Mouse (Mus musculus): Measurements from ENCODE around the gene Adgrf5. TPM values are rescaled to one million over a fixed set of nuclear protein-coding genes. Genes with fewer than 3 reads are reported as not detected.

The Adgrf5 gene
- polyA plus RNA-seq, 1 experiment from 2014 or later, result 11.8 TPM

- Histone ChIP-seq H3K9ac (no peak overlapping the region), H3K27ac (no peak overlapping the region), H3K9me3 (no peaks in the 10 kb centered on the region), H3K4me1 (replicated peaks) (0 out of 2 replicates have a peak, but pooled peaks cover 4% of the 10 kb centered on the region), H3K27me3 (replicated peaks) (no peaks in the 10 kb centered on the region), H3K4me2 (replicated peaks) (no peak overlapping the region), H3K36me3 (no peaks in the 10 kb centered on the region), H3K4me3 (replicated peaks) (no peak overlapping the region)
- no peak for ATAC-seq
- WGBS, result 73% methylated on average over 5 of the region's 5 CpGs
Measured at GRCm38 (mm10) chr17:43419204-43419603, 59.0 kb downstream of the Adgrf5 start.

- H3K27me3 ChIP-seq (replicated peaks), result no peaks in the 10 kb centered on the region
- no peak for ATAC-seq
- 61% methylated on average over 3 of the region's 3 CpGs for WGBS
Measured at GRCm38 (mm10) chr17:43420381-43420780, 60.1 kb downstream of the Adgrf5 start.

GRCm38 (mm10) chr17:43423953-43424352, 63.7 kb downstream of the Adgrf5 start:
- H3K4me1 ChIP-seq (replicated peaks), result no peaks in the 10 kb centered on the region
- ATAC-seq, result no peak
- H3K9me3 ChIP-seq, result no peaks in the 10 kb centered on the region
- H3K27me3 ChIP-seq (replicated peaks), result no peaks in the 10 kb centered on the region
- no peak overlapping the region for H3K4me3 ChIP-seq (replicated peaks)
- no peak overlapping the region for H3K9ac ChIP-seq
- H3K4me2 ChIP-seq (replicated peaks), result no peak overlapping the region
- H3K27ac ChIP-seq, result no peak overlapping the region
- no peaks in the 10 kb centered on the region for H3K36me3 ChIP-seq
- WGBS, result 73% methylated on average over 5 of the region's 5 CpGs

More at GRCm38 (mm10) chr17:43420381-43420780, 60.1 kb downstream of the Adgrf5 start:
- Histone ChIP-seq H3K36me3 (no peaks in the 10 kb centered on the region), H3K9me3 (no peaks in the 10 kb centered on the region), H3K4me1 (replicated peaks) (0 out of 2 replicates have a peak, but pooled peaks cover 4% of the 10 kb centered on the region), H3K4me2 (replicated peaks) (no peak overlapping the region), H3K9ac (no peak overlapping the region), H3K27ac (no peak overlapping the region), H3K4me3 (replicated peaks) (no peak overlapping the region)

- ATAC-seq, result no peak
- Histone ChIP-seq H3K4me3 (replicated peaks) (no peak overlapping the region), H3K27me3 (replicated peaks) (no peaks in the 10 kb centered on the region), H3K4me1 (replicated peaks) (no peaks in the 10 kb centered on the region), H3K9ac (no peak overlapping the region), H3K9me3 (no peaks in the 10 kb centered on the region), H3K27ac (no peak overlapping the region), H3K4me2 (replicated peaks) (no peak overlapping the region), H3K36me3 (no peaks in the 10 kb centered on the region)
- 49% methylated on average over 5 of the region's 5 CpGs for WGBS
Measured at GRCm38 (mm10) chr17:43431692-43432091, 71.4 kb downstream of the Adgrf5 start.

GRCm38 (mm10) chr17:43434485-43434884, 74.2 kb downstream of the Adgrf5 start:
- no peaks in the 10 kb centered on the region for H3K4me1 ChIP-seq (replicated peaks)
- H3K36me3 ChIP-seq, result no peaks in the 10 kb centered on the region
- ATAC-seq, result no peak
- H3K9me3 ChIP-seq, result no peaks in the 10 kb centered on the region
- H3K27me3 ChIP-seq (replicated peaks), result no peaks in the 10 kb centered on the region
- H3K4me3 ChIP-seq (replicated peaks), result no peak overlapping the region
- no peak overlapping the region for H3K4me2 ChIP-seq (replicated peaks)
- WGBS, result 82% methylated on average over 8 of the region's 8 CpGs
- H3K9ac ChIP-seq, result no peak overlapping the region
- H3K27ac ChIP-seq, result no peak overlapping the region

DNA sequence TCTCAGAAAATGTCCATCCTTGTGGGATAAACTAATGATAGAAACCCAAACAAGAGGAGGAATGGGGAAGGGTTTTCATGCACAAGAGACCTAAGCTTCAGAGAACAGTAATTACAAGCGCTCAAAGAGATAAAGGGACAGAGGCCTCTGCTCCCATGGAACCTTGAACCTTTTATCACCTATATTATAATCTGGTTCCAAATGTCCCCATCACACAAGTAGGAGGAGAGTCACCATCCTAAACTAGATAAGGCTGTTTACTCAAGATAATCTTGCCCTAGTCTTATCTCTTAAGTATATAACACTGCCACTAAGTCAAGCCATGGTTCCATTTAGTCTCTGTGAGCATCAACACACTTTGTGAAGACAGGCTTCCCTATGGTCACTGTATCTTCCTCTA, 91.0 kb downstream of the Adgrf5 start:
- H3K27ac ChIP-seq, result no peak overlapping the region
- no peaks in the 10 kb centered on the region for H3K36me3 ChIP-seq
- H3K4me3 ChIP-seq (replicated peaks), result no peak overlapping the region
- no peaks in the 10 kb centered on the region for H3K9me3 ChIP-seq
- peaks cover 5% of the 10 kb centered on the region; the same call in 1 of the 2 replicates for H3K4me1 ChIP-seq (replicated peaks)
- no peak overlapping the region for H3K9ac ChIP-seq
- peak; percentile 92 for ATAC-seq
- WGBS, result 72% methylated on average over 1 of the region's 1 CpGs
- no peaks in the 10 kb centered on the region for H3K27me3 ChIP-seq (replicated peaks)
- H3K4me2 ChIP-seq (replicated peaks), result no peak overlapping the region

GRCm38 (mm10) chr17:43458598-43458997, 98.3 kb downstream of the Adgrf5 start:
- H3K4me1 ChIP-seq (replicated peaks), result peaks cover 6% of the 10 kb centered on the region; the same call in 1 of the 2 replicates
- H3K27ac ChIP-seq, result no peak overlapping the region
- no peaks in the 10 kb centered on the region for H3K27me3 ChIP-seq (replicated peaks)
- WGBS, result 13% methylated on average over 9 of the region's 9 CpGs
- no peak overlapping the region for H3K4me2 ChIP-seq (replicated peaks)
- no peak overlapping the region for H3K4me3 ChIP-seq (replicated peaks)
- peak; percentile 62 for ATAC-seq
- H3K36me3 ChIP-seq, result no peaks in the 10 kb centered on the region
- no peak overlapping the region for H3K9ac ChIP-seq
- no peaks in the 10 kb centered on the region for H3K9me3 ChIP-seq

DNA sequence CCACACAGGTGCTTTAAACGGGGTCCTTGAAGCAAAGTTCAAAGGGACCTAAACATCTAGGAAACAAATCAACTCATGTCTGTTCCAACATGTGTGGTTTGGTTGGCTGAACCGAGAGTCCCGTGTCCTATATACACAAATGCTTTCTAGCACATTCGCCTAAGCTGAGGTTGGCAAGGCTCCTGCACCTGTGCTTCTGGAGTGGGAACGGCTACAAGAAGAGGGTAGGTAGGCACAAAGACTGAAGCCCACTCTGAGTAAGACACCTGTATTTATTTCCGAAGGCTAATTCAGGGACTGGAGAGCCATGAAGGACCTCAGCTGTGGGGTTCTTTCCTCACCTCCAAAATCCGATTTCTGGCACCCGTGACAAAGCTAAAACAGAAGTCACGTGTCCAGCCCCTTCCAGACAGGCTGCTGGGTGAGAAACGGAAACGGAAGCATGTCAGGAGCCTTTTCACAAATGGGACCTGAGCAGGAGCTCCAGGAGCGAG, 99.5 kb downstream of the Adgrf5 start:
- Histone ChIP-seq H3K4me2 (replicated peaks) (no peak overlapping the region), H3K9ac (no peak overlapping the region), H3K4me3 (replicated peaks) (no peak overlapping the region), H3K27me3 (replicated peaks) (no peaks in the 10 kb centered on the region), H3K9me3 (no peaks in the 10 kb centered on the region), H3K36me3 (no peaks in the 10 kb centered on the region), H3K4me1 (replicated peaks) (peaks cover 6% of the 10 kb centered on the region; the same call in 1 of the 2 replicates), H3K27ac (no peak overlapping the region)
- 70% methylated on average over 12 of the region's 12 CpGs for WGBS
- ATAC-seq, result 0 out of 2 replicates have a peak, but pooled peaks have one; percentile 2

GRCm38 (mm10) chr17:43460245-43461181, 100.3 kb downstream of the Adgrf5 start:
- WGBS, result 30% methylated on average over 19 of the region's 19 CpGs

DNA sequence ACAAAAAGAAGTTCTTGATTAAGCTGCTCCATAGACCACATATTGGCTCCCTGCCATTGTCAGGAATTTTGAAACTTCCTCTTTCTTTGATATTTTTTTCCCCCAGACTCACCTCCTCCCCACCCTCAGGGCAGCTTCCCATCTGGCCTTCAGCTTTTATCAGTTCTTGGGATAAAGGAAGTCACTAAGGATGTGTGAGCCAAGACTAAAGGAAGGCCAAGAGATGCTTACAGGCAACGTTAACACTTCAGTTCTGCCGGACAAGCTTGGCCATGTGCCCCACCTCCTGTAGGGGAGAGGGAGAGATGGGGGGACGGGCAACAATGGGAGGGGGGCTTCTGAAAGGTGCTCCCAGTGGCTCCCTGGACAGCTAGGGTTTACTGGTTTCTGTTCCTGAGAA, 109.8 kb downstream of the Adgrf5 start:
- Histone ChIP-seq H3K4me2 (replicated peaks) (no peak overlapping the region), H3K9me3 (no peaks in the 10 kb centered on the region), H3K9ac (no peak overlapping the region), H3K27me3 (replicated peaks) (no peaks in the 10 kb centered on the region), H3K4me3 (replicated peaks) (no peak overlapping the region), H3K27ac (no peak overlapping the region), H3K36me3 (no peaks in the 10 kb centered on the region), H3K4me1 (replicated peaks) (0 out of 2 replicates have a peak, but pooled peaks cover 2% of the 10 kb centered on the region)
- WGBS, result 40% methylated on average over 3 of the region's 3 CpGs
- no peak for ATAC-seq

More at GRCm38 (mm10) chr17:43460245-43461181, 100.3 kb downstream of the Adgrf5 start:
- Histone ChIP-seq H3K4me3 (replicated peaks) (no peak overlapping the region), H3K9ac (no peak overlapping the region), H3K4me1 (replicated peaks) (peaks cover 6% of the 10 kb centered on the region; the same call in 1 of the 2 replicates), H3K4me2 (replicated peaks) (0 out of 2 replicates have a peak overlapping the region, but pooled peaks have one; percentile 17), H3K9me3 (no peaks in the 10 kb centered on the region), H3K27ac (no peak overlapping the region), H3K27me3 (replicated peaks) (no peaks in the 10 kb centered on the region), H3K36me3 (no peaks in the 10 kb centered on the region)
- peak; percentile 92 for ATAC-seq

GRCm38 (mm10) chr17:43472558-43472957, 112.3 kb downstream of the Adgrf5 start:
- Histone ChIP-seq H3K36me3 (no peaks in the 10 kb centered on the region), H3K27me3 (replicated peaks) (no peaks in the 10 kb centered on the region), H3K27ac (no peak overlapping the region), H3K9me3 (no peaks in the 10 kb centered on the region), H3K9ac (no peak overlapping the region), H3K4me2 (replicated peaks) (no peak overlapping the region), H3K4me1 (replicated peaks) (0 out of 2 replicates have a peak, but pooled peaks cover 2% of the 10 kb centered on the region), H3K4me3 (replicated peaks) (no peak overlapping the region)
- 80% methylated on average over 4 of the region's 4 CpGs for WGBS
- peak; percentile 55; the same call in 1 of the 2 replicates for ATAC-seq

DNA sequence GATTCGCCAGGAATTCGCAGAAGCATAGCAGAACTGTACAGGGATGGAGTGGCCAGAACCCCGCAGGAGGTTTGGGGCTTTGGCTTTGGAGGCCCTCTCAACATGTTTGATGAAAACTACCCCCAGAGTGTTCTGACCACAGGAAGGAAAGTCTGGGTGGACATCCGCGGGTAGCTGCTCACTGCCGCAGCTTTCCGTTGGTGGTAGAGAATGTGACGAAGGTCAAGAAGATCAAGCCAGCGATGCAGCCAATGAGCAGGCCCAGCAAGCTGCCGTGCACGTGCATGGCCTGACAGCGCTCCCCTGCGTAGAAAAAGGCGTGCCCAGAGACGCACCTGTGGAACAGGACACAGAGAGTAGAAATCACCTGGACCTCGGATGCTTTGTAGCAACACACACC, 114.5 kb downstream of the Adgrf5 start:
- H3K36me3 ChIP-seq, result no peaks in the 10 kb centered on the region
- 0 out of 2 replicates have a peak, but pooled peaks cover 2% of the 10 kb centered on the region for H3K4me1 ChIP-seq (replicated peaks)
- no peak overlapping the region for H3K27ac ChIP-seq
- no peaks in the 10 kb centered on the region for H3K9me3 ChIP-seq
- no peak overlapping the region for H3K4me3 ChIP-seq (replicated peaks)
- no peak overlapping the region for H3K4me2 ChIP-seq (replicated peaks)
- no peaks in the 10 kb centered on the region for H3K27me3 ChIP-seq (replicated peaks)
- no peak overlapping the region for H3K9ac ChIP-seq
- 90% methylated on average over 16 of the region's 16 CpGs for WGBS
- ATAC-seq, result no peak
